Mouse (Mus musculus) C2C12 (cell line): ENCODE measurements around the gene Pbld1. TPM values are rescaled to one million over a fixed set of nuclear protein-coding genes. Genes with fewer than 3 reads are reported as not detected.
"Not testable (repeated sequence)": the region's sequence is repeated elsewhere in the genome, so short reads cannot be mapped to it uniquely, and the experiment has no call there.

Experiments used
- H3K27me3 ChIP-seq: one replicate; pipeline ENCODE4 v1.6.1; 2011; ENCODE audit not compliant: control insufficient read depth, insufficient read depth, insufficient read length
- H3K36me3 ChIP-seq: one replicate; pipeline ENCODE4 v1.6.1; 2011; ENCODE audit not compliant: control insufficient read depth, insufficient read depth
- H3K4me3 ChIP-seq: one replicate; pipeline ENCODE4 v1.5.1; 2011; ENCODE audit warnings: mild to moderate bottlenecking, control low read depth; ENCODE audit not compliant: poor library complexity, insufficient read depth, severe bottlenecking
- H3K79me2 ChIP-seq: one replicate; pipeline ENCODE4 v1.6.1; 2011; ENCODE audit not compliant: control insufficient read depth, insufficient read depth
- H3K79me3 ChIP-seq: one replicate; pipeline ENCODE4 v1.6.1; 2011; ENCODE audit warnings: low read depth, control low read depth
- H3ac ChIP-seq: one replicate; pipeline ENCODE3; 2011; ENCODE audit warnings: low read depth; ENCODE audit not compliant: control insufficient read depth, insufficient read length
- CEBPB ChIP-seq: IDR thresholded peaks from one replicate; pipeline ENCODE4 v1.6.1; 2011; ENCODE audit warnings: low read depth, mild to moderate bottlenecking, control low read depth, moderate library complexity
- CTCF ChIP-seq: IDR thresholded peaks from one replicate; pipeline ENCODE4 v1.5.1; 2011; ENCODE audit not compliant: control insufficient read depth, insufficient read depth, insufficient read length
- FOSL1 ChIP-seq: IDR thresholded peaks from one replicate; pipeline ENCODE4 v1.8.0; 2011; ENCODE audit warnings: mild to moderate bottlenecking, low read length; ENCODE audit not compliant: poor library complexity, insufficient read depth, severe bottlenecking
- MAX ChIP-seq: IDR thresholded peaks from one replicate; pipeline ENCODE4 v1.6.1; 2011; ENCODE audit warnings: mild to moderate bottlenecking, control low read depth
- MYOD1 ChIP-seq: IDR thresholded peaks from one replicate; pipeline ENCODE4 v1.6.1; 2011; ENCODE audit warnings: low read depth; ENCODE audit not compliant: control insufficient read depth, insufficient read length
- MYOG ChIP-seq: IDR thresholded peaks from one replicate; pipeline ENCODE4 v1.6.1; 2011; ENCODE audit not compliant: control insufficient read depth, insufficient read length; ENCODE audit errors: extremely low read depth
- USF1 ChIP-seq: IDR thresholded peaks from one replicate; pipeline ENCODE4 v1.6.1; 2011; ENCODE audit warnings: low read depth, mild to moderate bottlenecking, control low read depth, moderate library complexity
- polyA plus RNA-seq: library from polyadenylated mRNA; unstranded; fragments of >200 nt; fragmentation: generic; extraction: Trizol; gene quantifications from one replicate; pipeline ENCODE4 v1.2.1, GENCODE M21; 2012; ENCODE audit warnings: missing spikeins

The Pbld1 gene
- polyA plus RNA-seq, 1 experiment, result 1.4 TPM

DNA sequence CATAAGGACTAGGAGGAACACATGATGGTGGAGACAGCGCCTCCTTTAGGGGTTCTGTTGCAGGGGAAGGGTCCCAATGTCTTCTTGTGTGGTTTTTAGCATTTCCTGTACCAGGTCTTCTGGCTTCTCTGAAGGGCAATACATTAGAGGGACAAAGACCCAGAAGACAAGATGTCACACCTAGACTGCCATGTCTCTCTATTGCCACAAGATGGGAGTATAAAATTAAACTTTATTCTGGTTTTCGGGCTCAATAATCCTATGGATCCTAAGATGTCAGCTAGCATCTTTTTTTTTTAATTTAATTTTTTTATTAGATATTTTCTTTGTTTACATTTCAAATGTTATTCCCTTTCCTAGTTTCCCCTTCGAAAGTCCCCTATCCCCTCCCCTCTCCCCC lies 16.8 kb upstream of the Pbld1 start:
- TF ChIP-seq CTCF (no peak), MYOD1 (no peak), MYOG (no peak), CEBPB (no peak), FOSL1 (no peak), USF1 (no peak), MAX (no peak)
- Histone ChIP-seq H3K79me3 (no peaks in the 10 kb centered on the region), H3K4me3 (no peak overlapping the region), H3K27me3 (peaks cover 9% of the 10 kb centered on the region), H3ac (no peak overlapping the region), H3K79me2 (no peaks in the 10 kb centered on the region), H3K36me3 (no peaks in the 10 kb centered on the region)

DNA sequence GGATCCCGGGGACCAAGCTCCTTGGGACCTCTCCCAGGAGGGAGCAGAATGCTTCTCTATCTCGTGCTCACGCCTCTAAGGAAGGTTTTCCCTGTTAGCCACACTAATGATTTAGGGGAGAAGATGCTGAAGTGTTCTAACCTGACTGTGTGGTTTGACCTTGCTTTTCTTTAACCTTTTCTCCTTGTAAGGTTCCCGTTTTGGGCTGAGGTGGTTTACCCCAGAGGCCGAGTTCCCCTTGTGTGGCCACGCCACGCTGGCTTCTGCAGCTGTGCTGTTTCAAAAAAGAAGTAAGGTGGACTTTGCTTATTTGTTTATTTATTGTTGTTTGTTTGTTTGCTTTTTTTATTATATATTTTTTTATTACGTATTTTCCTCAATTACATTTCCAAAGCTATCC lies 12.2 kb upstream of the Pbld1 start:
- no peak for TF ChIP-seq CEBPB
- TF ChIP-seq MYOD1, result no peak
- no peak for TF ChIP-seq MAX
- Histone ChIP-seq H3K79me3 (no peaks in the 10 kb centered on the region), H3K79me2 (no peaks in the 10 kb centered on the region), H3K36me3 (no peaks in the 10 kb centered on the region), H3K27me3 (peaks cover 9% of the 10 kb centered on the region), H3ac (no peak overlapping the region), H3K4me3 (no peak overlapping the region)

GRCm38 (mm10) chr10:63049106-63049505 lies 10.9 kb upstream of the Pbld1 start:
- H3K36me3 ChIP-seq, result no peaks in the 10 kb centered on the region
- no peak overlapping the region for H3K4me3 ChIP-seq
- H3K79me2 ChIP-seq, result no peaks in the 10 kb centered on the region
- H3K79me3 ChIP-seq, result no peaks in the 10 kb centered on the region
- no peak overlapping the region for H3ac ChIP-seq
- peaks cover 6% of the 10 kb centered on the region for H3K27me3 ChIP-seq
- TF ChIP-seq MYOD1 (no peak), MYOG (no peak), MAX (no peak), CEBPB (no peak), CTCF (no peak), USF1 (no peak), FOSL1 (no peak)

DNA sequence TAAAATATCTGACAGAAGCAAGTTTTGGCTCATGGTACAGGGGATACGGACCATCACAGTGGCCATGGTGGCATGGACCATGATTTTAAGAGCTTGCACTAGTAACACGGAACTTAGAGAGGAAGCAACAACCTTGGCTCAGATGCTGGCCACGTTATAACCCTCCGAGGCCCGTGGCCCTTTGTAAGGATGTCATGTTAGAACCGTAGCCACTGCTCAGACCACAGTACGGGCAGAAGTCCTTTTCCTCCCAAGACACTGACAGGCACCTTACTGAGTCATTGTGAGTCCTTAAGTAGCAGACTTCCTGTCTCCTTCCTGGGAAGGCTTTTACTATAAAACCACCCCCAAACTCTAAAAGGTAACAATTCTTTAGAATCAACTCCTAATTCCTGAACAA lies 8.7 kb upstream of the Pbld1 start:
- H3K4me3 ChIP-seq, result no peak overlapping the region

DNA sequence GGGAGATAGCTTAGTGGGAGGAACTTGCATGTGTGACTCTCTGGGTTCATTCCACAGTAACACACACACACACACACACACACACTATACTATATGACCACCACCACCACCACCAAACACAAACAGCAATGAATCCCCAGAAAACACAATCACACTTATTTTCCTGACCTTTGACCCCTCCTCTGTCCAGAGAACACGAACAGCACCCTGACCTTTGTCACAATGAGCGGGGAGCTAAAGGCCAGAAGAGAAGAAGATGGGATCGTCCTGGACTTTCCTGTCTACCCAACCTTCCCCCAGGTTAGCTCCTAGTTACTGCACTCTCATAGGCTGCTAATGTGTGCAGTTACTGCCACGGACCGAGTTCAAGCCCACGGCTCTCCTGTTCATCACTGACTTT lies 8.0 kb upstream of the Pbld1 start:
- Histone ChIP-seq H3K36me3 (no peaks in the 10 kb centered on the region), H3K79me3 (no peaks in the 10 kb centered on the region), H3K79me2 (no peaks in the 10 kb centered on the region), H3K27me3 (peaks cover 3% of the 10 kb centered on the region), H3K4me3 (no peak overlapping the region), H3ac (no peak overlapping the region)
- no peak for TF ChIP-seq FOSL1
- TF ChIP-seq MYOD1, result no peak
- TF ChIP-seq CEBPB, result no peak

More for the DNA sequence above, 8.7 kb upstream of the Pbld1 start:
- H3K79me2 ChIP-seq, result no peaks in the 10 kb centered on the region
- H3K36me3 ChIP-seq, result no peaks in the 10 kb centered on the region
- H3K27me3 ChIP-seq, result no peaks in the 10 kb centered on the region
- no peak overlapping the region for H3ac ChIP-seq
- TF ChIP-seq MAX, result no peak
- TF ChIP-seq CEBPB, result no peak
- no peak for TF ChIP-seq CTCF
- TF ChIP-seq MYOD1, result no peak
- no peak for TF ChIP-seq MYOG
- no peak for TF ChIP-seq FOSL1
- no peak for TF ChIP-seq USF1
- H3K79me3 ChIP-seq, result no peaks in the 10 kb centered on the region

DNA sequence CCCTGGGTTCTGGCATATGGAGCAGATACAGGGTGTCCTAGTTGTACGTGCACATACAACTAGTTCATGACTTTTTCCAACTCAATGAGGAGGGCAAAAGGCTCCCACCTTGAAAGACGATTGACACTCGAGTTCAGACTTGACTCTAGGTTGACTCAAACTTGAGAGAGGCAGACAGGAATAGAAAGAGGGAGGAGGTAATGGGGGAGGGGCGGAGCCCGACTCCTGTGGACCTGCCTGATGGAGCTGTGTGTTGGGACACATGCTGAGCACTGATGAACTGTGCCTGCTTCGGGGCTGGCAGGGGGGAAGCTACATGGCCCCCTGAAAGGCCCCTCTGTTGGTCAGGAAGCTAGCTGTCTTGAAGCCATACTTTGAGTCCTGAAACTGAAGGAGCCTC lies 7.0 kb upstream of the Pbld1 start:
- TF ChIP-seq FOSL1 (no peak), USF1 (no peak), CTCF (no peak), MAX (no peak), CEBPB (no peak), MYOG (no peak), MYOD1 (no peak)
- Histone ChIP-seq H3K79me3 (no peaks in the 10 kb centered on the region), H3K36me3 (no peaks in the 10 kb centered on the region), H3K79me2 (no peaks in the 10 kb centered on the region), H3ac (no peak overlapping the region), H3K27me3 (peaks cover 9% of the 10 kb centered on the region), H3K4me3 (no peak overlapping the region)

DNA sequence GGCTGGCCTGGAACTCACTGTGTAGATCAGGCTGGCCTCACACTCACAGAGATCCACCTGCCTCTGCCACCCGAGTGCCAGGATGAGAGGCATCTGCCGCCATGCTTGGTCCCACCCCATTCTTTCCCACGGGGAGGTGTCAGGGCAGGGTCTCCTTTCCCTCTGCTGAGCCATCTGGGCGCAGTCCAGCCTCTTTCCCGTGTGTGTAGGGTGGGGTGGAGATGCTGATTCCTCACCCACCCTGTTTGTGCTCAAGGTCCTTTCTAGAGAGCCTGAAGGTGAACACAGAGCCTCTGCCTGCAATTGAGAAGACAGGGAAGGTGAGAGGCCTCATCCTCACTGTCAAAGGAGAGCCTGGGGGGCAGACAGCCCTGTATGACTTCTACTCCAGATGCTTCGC lies 5.9 kb upstream of the Pbld1 start:
- not testable (repeated sequence) for H3K4me3 ChIP-seq

More for the DNA sequence above, 5.9 kb upstream of the Pbld1 start:
- H3K79me3 ChIP-seq, H3K36me3 ChIP-seq, H3ac ChIP-seq, H3K79me2 ChIP-seq: not testable (repeated sequence)
- H3K27me3 ChIP-seq, result peaks cover 13% of the 10 kb centered on the region
